8 mouse cellular contexts compared by ENCODE assay signal in genomic region chr7:122445056-122445455, GRCm38 (mm10).
DNase-seq lines count a peak whose midpoint lies in the region; ATAC-seq lines count a peak whose summit lies in the region.

No protein-coding gene starts in this region.

- DNase-seq in cerebellum, adult 11-12 months = peak; percentile 44
- peak; percentile 73 for DNase-seq in left cerebral cortex, postnatal 4 days
- no peak for DNase-seq in left cerebral cortex, adult 8-10 months (ENCODE audit: low spot score in 2 of 2)
- DNase-seq in c-Kit-positive CD71-negative TER-119-negative erythroid progenitor cells, embryonic 14.5 days (ENCODE audit: low read depth) = peak; percentile 40
- peak; percentile 8 for DNase-seq in kidney, postnatal 14 days
- peak; percentile 31 for DNase-seq in retina, postnatal 7 days (ENCODE audit: low read depth, low spot score)
- DNase-seq in ovary, postnatal 14 days (ENCODE audit: low spot score) = no peak

- intact Hi-C loops in left cerebral cortex, postnatal 4 days (cut with DNase I) = no loop called here

- no peak for ATAC-seq in cerebellum, adult (ENCODE audit: insufficient number of reproducible peaks, low FRiP score, low TSS enrichment)

Comparison
In these comparisons a context has a peak if more than half of its experiments do, and no peak if none do; other contexts are left out.
1. DNase-seq: peak in cerebellum, adult 11-12 months (single experiment), left cerebral cortex, postnatal 4 days (single experiment), c-Kit-positive CD71-negative TER-119-negative erythroid progenitor cells, embryonic 14.5 days (single experiment), kidney, postnatal 14 days (single experiment) and retina, postnatal 7 days (single experiment); none in left cerebral cortex, adult 8-10 months (0 of 2) and ovary, postnatal 14 days (single experiment).